In genomic region chr17:34313393-34313792, GRCm38 (mm10) we compare ENCODE assay signal across 8 mouse cellular contexts. TPM values are rescaled to one million over a fixed set of nuclear protein-coding genes. Genes with fewer than 3 reads are reported as not detected.
A peak's percentile ranks its signal among the peaks of the same experiment; 100 is the strongest.
DNase-seq lines count a peak whose midpoint lies in the region; ATAC-seq lines count a peak whose summit lies in the region.

No protein-coding gene starts in this region.

- H3K36me3 ChIP-seq in neural tube, embryonic 15.5 days, result no peaks in the 10 kb centered on the region
- H3K36me3 ChIP-seq in liver, embryonic 11.5 days (ENCODE audit: control insufficient read depth, insufficient read depth, low read length), result no peaks in the 10 kb centered on the region

- H3K4me2 ChIP-seq in neural tube, embryonic 15.5 days, result no peak overlapping the region
- no peak overlapping the region for H3K4me2 ChIP-seq in liver, embryonic 11.5 days

- WGBS in neural tube, embryonic 15.5 days, result 38% methylated on average over 3 of the region's 3 CpGs
- 30% methylated on average over 3 of the region's 3 CpGs for WGBS in liver, embryonic 11.5 days

- H3K9ac ChIP-seq in neural tube, embryonic 15.5 days (replicated peaks), result no peak overlapping the region
- no peak overlapping the region for H3K9ac ChIP-seq in liver, embryonic 11.5 days (ENCODE audit: low read depth, low read length)

- H3K9me3 ChIP-seq in neural tube, embryonic 15.5 days (replicated peaks), result no peaks in the 10 kb centered on the region
- no peaks in the 10 kb centered on the region for H3K9me3 ChIP-seq in liver, embryonic 11.5 days (ENCODE audit: control insufficient read depth, low read length)

- no peak overlapping the region for H3K4me3 ChIP-seq in neural tube, embryonic 15.5 days (replicated peaks)
- no peak overlapping the region for H3K4me3 ChIP-seq in liver, embryonic 11.5 days (ENCODE audit: low read depth, low read length)

- H3K27ac ChIP-seq in neural tube, embryonic 15.5 days (replicated peaks), result no peak overlapping the region
- no peak overlapping the region for H3K27ac ChIP-seq in liver, embryonic 11.5 days (ENCODE audit: low read depth, low read length)

- no peaks in the 10 kb centered on the region for H3K27me3 ChIP-seq in neural tube, embryonic 15.5 days (replicated peaks)
- no peaks in the 10 kb centered on the region; the same call in 1 of the 2 replicates for H3K27me3 ChIP-seq in liver, embryonic 11.5 days (replicated peaks; ENCODE audit: control insufficient read depth, insufficient read depth, low read length)

- DNase-seq in neural tube, embryonic 10.5 days (ENCODE audit: extremely low spot score, low spot score), result peak; percentile 73
- DNase-seq in cerebellum, adult 11 months, result peak; percentile 32
- peak; percentile 36 to 64 for DNase-seq in frontal cortex, postnatal 14 days (ENCODE audit: low spot score in 2 of 2)
- DNase-seq in kidney, adult 9 months, result peak; percentile 74
- DNase-seq in liver, embryonic 11.5 days (ENCODE audit: low spot score), result peak; percentile 52
- DNase-seq in ovary, postnatal 36 days (ENCODE audit: low spot score), result peak; percentile 74
- peak; percentile 84 for DNase-seq in thymus, postnatal 25 days

- peaks cover 5% of the 10 kb centered on the region for H3K4me1 ChIP-seq in neural tube, embryonic 15.5 days
- no peaks in the 10 kb centered on the region for H3K4me1 ChIP-seq in liver, embryonic 11.5 days (replicated peaks; ENCODE audit: control insufficient read depth, insufficient read depth, low read length)

- ATAC-seq in neural tube, embryonic 15.5 days (ENCODE audit: low FRiP score), result no peak; the same call in 1 of the 2 replicates
- no peak for ATAC-seq in liver, embryonic 11.5 days (replicated peaks; ENCODE audit: low FRiP score)

RNA-seq across cellular contexts. Expression of gene H2-Eb1, which starts 7.7 kb away (rescaled TPM):
- polyA plus RNA-seq in neural tube, embryonic 15.5 days (2015; fragmentation: Nextera tagmentation; extraction: Ambion mirVana), result 4.0 and 55.6 TPM in 2 replicates
- 0.23 and 0.63 TPM in 2 replicates for polyA plus RNA-seq in liver, embryonic 11.5 days (2014; fragmentation: Nextera tagmentation; extraction: Ambion mirVana)

RNA-seq across cellular contexts. Expression of gene H2-Eb2, which starts 12.1 kb away (rescaled TPM):
- polyA plus RNA-seq in neural tube, embryonic 15.5 days (2015; fragmentation: Nextera tagmentation; extraction: Ambion mirVana), result 0.19 and 0.54 TPM in 2 replicates
- polyA plus RNA-seq in liver, embryonic 11.5 days (2014; fragmentation: Nextera tagmentation; extraction: Ambion mirVana), result not detected in 2 replicates

RNA-seq across cellular contexts. Expression of gene H2-Aa, which starts 25.8 kb away (rescaled TPM):
- 0.97 and 82.8 TPM in 2 replicates for polyA plus RNA-seq in neural tube, embryonic 15.5 days (2015; fragmentation: Nextera tagmentation; extraction: Ambion mirVana)
- polyA plus RNA-seq in liver, embryonic 11.5 days (2014; fragmentation: Nextera tagmentation; extraction: Ambion mirVana), result not detected in 2 replicates

RNA-seq across cellular contexts. Expression of gene Btnl2, which starts 41.2 kb away (rescaled TPM):
- polyA plus RNA-seq in neural tube, embryonic 15.5 days (2015; fragmentation: Nextera tagmentation; extraction: Ambion mirVana), result not detected in 2 replicates
- polyA plus RNA-seq in liver, embryonic 11.5 days (2014; fragmentation: Nextera tagmentation; extraction: Ambion mirVana), result not detected in 2 replicates

RNA-seq across cellular contexts. Expression of gene H2-Ab1, which starts 55.9 kb away (rescaled TPM):
- 1.4 and 189 TPM in 2 replicates for polyA plus RNA-seq in neural tube, embryonic 15.5 days (2015; fragmentation: Nextera tagmentation; extraction: Ambion mirVana)
- 3.9 and 4.1 TPM in 2 replicates for polyA plus RNA-seq in liver, embryonic 11.5 days (2014; fragmentation: Nextera tagmentation; extraction: Ambion mirVana)

Comparison
In these comparisons a context has a peak if more than half of its experiments do, and no peak if none do; other contexts are left out.
1. DNase-seq: peak in every context shown above with its lines; median percentile 84 in thymus, postnatal 25 days; 74 in kidney, adult 9 months; 74 in ovary, postnatal 36 days; 73 in neural tube, embryonic 10.5 days; 52 in liver, embryonic 11.5 days; 50 in frontal cortex, postnatal 14 days; 32 in cerebellum, adult 11 months.